Mouse (Mus musculus) neural tube, embryonic 15.5 days (tissue): Measurements from ENCODE around the gene Bahd1. TPM values are rescaled to one million over a fixed set of nuclear protein-coding genes. Genes with fewer than 3 reads are reported as not detected.
A peak's percentile ranks its signal among the peaks of the same experiment; 100 is the strongest.

Experiments used
- ATAC-seq: fragments of 200-750 bp; cut with Nextera tagmentation; 2 replicates; pipeline ENCODE4 v1.8.0; 2017; ENCODE audit warnings: mild to moderate bottlenecking, moderate TSS enrichment, moderate library complexity; ENCODE audit not compliant: low FRiP score
- H3K27ac ChIP-seq: fragments of 300-500 bp; sonication (generic); replicated peaks from 2 replicates; pipeline ENCODE4 v1.5.1; 2015; ENCODE audit warnings: mild to moderate bottlenecking, inconsistent platforms
- H3K27me3 ChIP-seq: fragments of 300-500 bp; sonication (generic); replicated peaks from 2 replicates; pipeline ENCODE4 v1.6.1; 2015; ENCODE audit warnings: inconsistent platforms
- H3K36me3 ChIP-seq: fragments of 300-500 bp; sonication (generic); 2 replicates; pipeline ENCODE4 v1.6.1; 2015; ENCODE audit warnings: inconsistent platforms
- H3K4me1 ChIP-seq: fragments of 300-500 bp; sonication (generic); 2 replicates; pipeline ENCODE4 v1.6.1; 2015; ENCODE audit warnings: inconsistent platforms
- H3K4me2 ChIP-seq: fragments of 300-500 bp; sonication (generic); 2 replicates; pipeline ENCODE4 v1.6.1; 2015; ENCODE audit warnings: inconsistent platforms, mild to moderate bottlenecking, moderate library complexity
- H3K4me3 ChIP-seq: fragments of 300-500 bp; sonication (generic); replicated peaks from 2 replicates; pipeline ENCODE4 v1.5.1; 2015; ENCODE audit warnings: mild to moderate bottlenecking, inconsistent platforms
- H3K9ac ChIP-seq: fragments of 300-500 bp; sonication (generic); replicated peaks from 2 replicates; pipeline ENCODE4 v1.6.1; 2015; ENCODE audit warnings: mild to moderate bottlenecking, inconsistent platforms
- H3K9me3 ChIP-seq: fragments of 300-500 bp; sonication (generic); replicated peaks from 2 replicates; pipeline ENCODE4 v1.6.1; 2016; ENCODE audit warnings: inconsistent platforms
- WGBS: fragments of 180-500 bp; shearing (Covaris S2); methylation state at CpG from one replicate; pipeline ENCODE4 v1.1.7; 2015; ENCODE audit warnings: mixed read lengths; 5-methylcytosine and 5-hydroxymethylcytosine counted together
- polyA plus RNA-seq: library from polyadenylated mRNA; unstranded; fragments of >200 nt; fragmentation: Nextera tagmentation; extraction: Ambion mirVana; gene quantifications from 2 replicates; pipeline ENCODE4 v1.2.1, GENCODE M21; 2015

Gene Bahd1
- polyA plus RNA-seq: 8.5 TPM in 2 replicates

- H3K4me2 ChIP-seq: peak within 1 kb of the TSS; percentile 100
- peak within 1 kb of the TSS; percentile 60 for H3K9ac ChIP-seq
- H3K4me1 ChIP-seq: peaks cover 60% of the 10 kb centered on the region
- H3K27me3 ChIP-seq: peaks cover 49% of the 10 kb centered on the region
- no peaks in the 10 kb centered on the region for H3K36me3 ChIP-seq
- WGBS: under 1% methylated on average over 32 of the region's 32 CpGs
- H3K4me3 ChIP-seq: peak within 1 kb of the TSS; percentile 93
- ATAC-seq: peak; percentile 8
- no peak within 1 kb of the TSS for H3K27ac ChIP-seq
- H3K9me3 ChIP-seq: no peaks in the 10 kb centered on the region
Observed at GRCm38 (mm10) chr2:118899981-118900825, at the start of gene Bahd1. Gene Bahd1 (plus strand): TSS chr2:118900377.

- no peaks in the 10 kb centered on the region for H3K36me3 ChIP-seq
- no peaks in the 10 kb centered on the region for H3K27me3 ChIP-seq
- H3K9ac ChIP-seq: no peak overlapping the region
- no peak overlapping the region for H3K4me2 ChIP-seq
- H3K27ac ChIP-seq: no peak overlapping the region
- H3K4me1 ChIP-seq: no peaks in the 10 kb centered on the region
- WGBS: 20% methylated on average over 3 of the region's 3 CpGs
- no peak for ATAC-seq
- H3K4me3 ChIP-seq: no peak overlapping the region
- H3K9me3 ChIP-seq: no peaks in the 10 kb centered on the region
Observed at GRCm38 (mm10) chr2:118851756-118852155, 48.4 kb upstream of the Bahd1 start.

- Histone ChIP-seq H3K4me1 (peaks cover 21% of the 10 kb centered on the region), H3K4me2 (peak within 1 kb of the TSS; percentile 80), H3K4me3 (peak within 1 kb of the TSS; percentile 72), H3K9ac (peak within 1 kb of the TSS; percentile 66), H3K27me3 (no peaks in the 10 kb centered on the region), H3K9me3 (no peaks in the 10 kb centered on the region), H3K27ac (peak within 1 kb of the TSS; percentile 85), H3K36me3 (0 out of 2 replicates have a peak, but pooled peaks cover 3% of the 10 kb centered on the region)
- 2% methylated on average over 34 of the region's 34 CpGs for WGBS
- ATAC-seq: peak; percentile 100
Observed at GRCm38 (mm10) chr2:118861454-118862339, 38.5 kb upstream of the Bahd1 start, which contains the start of gene Ivd. Gene Ivd (plus strand): TSS chr2:118861954.

- Histone ChIP-seq H3K4me3 (peak overlapping the region; percentile 72), H3K4me1 (peaks cover 21% of the 10 kb centered on the region), H3K36me3 (0 out of 2 replicates have a peak, but pooled peaks cover 3% of the 10 kb centered on the region), H3K9ac (peak overlapping the region; percentile 66), H3K27ac (peak overlapping the region; percentile 85), H3K27me3 (no peaks in the 10 kb centered on the region), H3K4me2 (peak overlapping the region; percentile 80), H3K9me3 (no peaks in the 10 kb centered on the region)
- 61% methylated on average over 2 of the region's 3 CpGs for WGBS
- ATAC-seq: no peak
Observed at GRCm38 (mm10) chr2:118862340-118862675, 37.9 kb upstream of the Bahd1 start.

GRCm38 (mm10) chr2:118870601-118871000 lies 29.6 kb upstream of the Bahd1 start:
- no peaks in the 10 kb centered on the region for H3K9me3 ChIP-seq
- H3K4me2 ChIP-seq: no peak overlapping the region
- H3K9ac ChIP-seq: no peak overlapping the region
- H3K27ac ChIP-seq: no peak overlapping the region
- no peaks in the 10 kb centered on the region for H3K27me3 ChIP-seq
- H3K4me3 ChIP-seq: no peak overlapping the region
- whole genome bisulfite sequencing: 94% methylated on average over 3 of the region's 3 CpGs
- H3K36me3 ChIP-seq: peaks cover 18% of the 10 kb centered on the region; the same call in 1 of the 2 replicates
- ATAC-seq: no peak
- no peaks in the 10 kb centered on the region for H3K4me1 ChIP-seq

GRCm38 (mm10) chr2:118871032-118871431 lies 29.1 kb upstream of the Bahd1 start:
- no peak overlapping the region for H3K27ac ChIP-seq
- no peak overlapping the region for H3K9ac ChIP-seq
- no peaks in the 10 kb centered on the region for H3K9me3 ChIP-seq
- WGBS: 77% methylated on average over 1 of the region's 1 CpGs
- peaks cover 16% of the 10 kb centered on the region for H3K36me3 ChIP-seq
- ATAC-seq: no peak
- no peaks in the 10 kb centered on the region for H3K4me1 ChIP-seq
- H3K4me3 ChIP-seq: no peak overlapping the region
- H3K27me3 ChIP-seq: no peaks in the 10 kb centered on the region
- no peak overlapping the region for H3K4me2 ChIP-seq

GRCm38 (mm10) chr2:118873018-118873417 lies 27.2 kb upstream of the Bahd1 start:
- H3K27ac ChIP-seq: no peak overlapping the region
- WGBS: 91% methylated on average over 5 of the region's 5 CpGs
- H3K9ac ChIP-seq: no peak overlapping the region

GRCm38 (mm10) chr2:118873890-118874430 lies 26.2 kb upstream of the Bahd1 start:
- H3K9ac ChIP-seq: no peak overlapping the region
- no peak overlapping the region for H3K27ac ChIP-seq
- H3K4me2 ChIP-seq: no peak overlapping the region
- H3K4me3 ChIP-seq: no peak overlapping the region
- no peaks in the 10 kb centered on the region for H3K4me1 ChIP-seq
- ATAC-seq: no peak
- 80% methylated on average over 6 of the region's 6 CpGs for WGBS
- no peaks in the 10 kb centered on the region for H3K9me3 ChIP-seq
- H3K36me3 ChIP-seq: peaks cover 34% of the 10 kb centered on the region
- no peaks in the 10 kb centered on the region for H3K27me3 ChIP-seq

More at GRCm38 (mm10) chr2:118873018-118873417, 27.2 kb upstream of the Bahd1 start:
- Histone ChIP-seq H3K4me3 (no peak overlapping the region), H3K27me3 (no peaks in the 10 kb centered on the region), H3K36me3 (peaks cover 31% of the 10 kb centered on the region), H3K9me3 (no peaks in the 10 kb centered on the region), H3K4me1 (no peaks in the 10 kb centered on the region), H3K4me2 (no peak overlapping the region)
- ATAC-seq: no peak

- no peak overlapping the region for H3K4me3 ChIP-seq
- ATAC-seq: no peak
- no peak overlapping the region for H3K9ac ChIP-seq
- H3K27me3 ChIP-seq: no peaks in the 10 kb centered on the region
- no peak overlapping the region for H3K27ac ChIP-seq
- H3K36me3 ChIP-seq: peaks cover 29% of the 10 kb centered on the region
- H3K4me1 ChIP-seq: no peaks in the 10 kb centered on the region
- no peaks in the 10 kb centered on the region for H3K9me3 ChIP-seq
- no peak overlapping the region for H3K4me2 ChIP-seq
- 89% methylated on average over 8 of the region's 8 CpGs for WGBS
Observed at GRCm38 (mm10) chr2:118875316-118875715, 24.9 kb upstream of the Bahd1 start.

- H3K27me3 ChIP-seq: no peaks in the 10 kb centered on the region
- peaks cover 22% of the 10 kb centered on the region for H3K36me3 ChIP-seq
- H3K9me3 ChIP-seq: no peaks in the 10 kb centered on the region
- H3K27ac ChIP-seq: no peak overlapping the region
- WGBS: 95% methylated on average over 9 of the region's 9 CpGs
- no peak overlapping the region for H3K4me2 ChIP-seq
- H3K4me1 ChIP-seq: no peaks in the 10 kb centered on the region
- H3K9ac ChIP-seq: no peak overlapping the region
- H3K4me3 ChIP-seq: no peak overlapping the region
- ATAC-seq: no peak
Observed at GRCm38 (mm10) chr2:118876453-118876852, 23.7 kb upstream of the Bahd1 start.

GRCm38 (mm10) chr2:118881019-118881418 lies 19.2 kb upstream of the Bahd1 start:
- Histone ChIP-seq H3K4me3 (no peak overlapping the region), H3K4me2 (no peak overlapping the region), H3K4me1 (peaks cover 6% of the 10 kb centered on the region; the same call in 1 of the 2 replicates), H3K27me3 (peaks cover 18% of the 10 kb centered on the region), H3K27ac (no peak overlapping the region), H3K36me3 (peaks cover 18% of the 10 kb centered on the region), H3K9ac (no peak overlapping the region), H3K9me3 (no peaks in the 10 kb centered on the region)
- no peak for ATAC-seq
- 90% methylated on average over 4 of the region's 4 CpGs for WGBS
